Comparison of ENCODE assay signal across 8 mouse cellular contexts in genomic region chr5:38684164-38684911, GRCm38 (mm10). TPM values are rescaled to one million over a fixed set of nuclear protein-coding genes. Genes with fewer than 3 reads are reported as not detected.
A peak's percentile ranks its signal among the peaks of the same experiment; 100 is the strongest.
DNase-seq lines count a peak whose midpoint lies in the region; ATAC-seq lines count a peak whose summit lies in the region.

Zfp518b (minus strand) TSS chr5:38684826.

- H3K4me1 ChIP-seq in lung, embryonic 15.5 days: peaks cover 7% of the 10 kb centered on the region

- no peaks in the 10 kb centered on the region for H3K27me3 ChIP-seq in lung, embryonic 15.5 days

- peak within 1 kb of the TSS; percentile 85 for H3K4me2 ChIP-seq in lung, embryonic 15.5 days

- under 1% methylated on average over 89 of the region's 89 CpGs for WGBS in lung, embryonic 15.5 days

- H3K4me3 ChIP-seq in lung, embryonic 15.5 days: peak within 1 kb of the TSS; percentile 91

- peak within 1 kb of the TSS; percentile 90 for H3K27ac ChIP-seq in lung, embryonic 15.5 days

- H3K36me3 ChIP-seq in lung, embryonic 15.5 days: peaks cover 31% of the 10 kb centered on the region

- H3K9ac ChIP-seq in lung, embryonic 15.5 days: peak within 1 kb of the TSS; percentile 96

- peak; percentile 89 for ATAC-seq in frontal cortex, adult (ENCODE audit: low TSS enrichment)
- peak; percentile 57 to 68 for ATAC-seq in hematopoietic stem cell, adult 5-6 weeks (replicated peaks in 1 of 2; ENCODE audit: insufficient read depth in 1 of 2, low FRiP score in 2 of 2, low TSS enrichment in 1 of 2, low read depth in 1 of 2, poor library complexity in 2 of 2, severe bottlenecking in 2 of 2)
- ATAC-seq in lung, embryonic 15.5 days (ENCODE audit: borderline replicate concordance, extremely low read depth, low FRiP score, low TSS enrichment): peak; percentile 95

- no peaks in the 10 kb centered on the region for H3K9me3 ChIP-seq in lung, embryonic 15.5 days

- DNase-seq in Muller cell, postnatal 12 days (ENCODE audit: inconsistent ontology term): peak; percentile 84
- peak; percentile 82 to 90 for DNase-seq in cerebellum, adult 18-20 months
- DNase-seq in layer of hippocampus, adult 9-10 months (ENCODE audit: low spot score): peak; percentile 6
- peak; percentile 62 for DNase-seq in ovary, adult 18-20 months (ENCODE audit: low spot score)
- peak; percentile 39 to 57 for DNase-seq in thymus, adult 18-20 months

RNA-seq across cellular contexts. Expression of gene Zfp518b, which starts in this region (rescaled TPM):
- 4.7 and 6.1 TPM in 2 replicates for total RNA-seq in hematopoietic stem cell, adult 5-6 weeks (2017)
- polyA plus RNA-seq in lung, embryonic 15.5 days (2015; fragmentation: Nextera tagmentation; extraction: Ambion mirVana): 15.2 and 18.1 TPM in 2 replicates

Comparison
In these comparisons a context has a peak if more than half of its experiments do, and no peak if none do; other contexts are left out.
1. Peak in every context shown above with its lines: DNase-seq, ATAC-seq, H3K4me3 ChIP-seq and H3K27ac ChIP-seq.
2. DNase-seq: peak in every context shown above with its lines; median percentile 86 in cerebellum, adult 18-20 months; 84 in Muller cell, postnatal 12 days; 62 in ovary, adult 18-20 months; 48 in thymus, adult 18-20 months; 6 in layer of hippocampus, adult 9-10 months.